Mouse (Mus musculus) midbrain, postnatal 0 days (tissue): ENCODE results near the gene Gipr. TPM values are rescaled to one million over a fixed set of nuclear protein-coding genes. Genes with fewer than 3 reads are reported as not detected.

Experiments used
- ATAC-seq: fragments of 200-750 bp; cut with Nextera tagmentation; 2 replicates; pipeline ENCODE4 v1.8.0; 2017; ENCODE audit warnings: moderate number of reproducible peaks, mild to moderate bottlenecking, moderate TSS enrichment, moderate library complexity; ENCODE audit not compliant: low FRiP score
- DNase-seq: peaks from one replicate; pipeline ENCODE4 v3.0.0-alpha.2; 2015; ENCODE audit warnings: low spot score
- H3K27ac ChIP-seq: fragments of 300-500 bp; sonication (generic); 2 replicates; pipeline ENCODE4 v1.5.1; 2014; ENCODE audit warnings: low read depth, mild to moderate bottlenecking, low read length, mixed read lengths
- H3K27me3 ChIP-seq: fragments of 300-500 bp; sonication (generic); 2 replicates; pipeline ENCODE4 v1.6.1; 2014; ENCODE audit warnings: low read length, control low read depth, mixed read lengths; ENCODE audit not compliant: insufficient read depth
- H3K36me3 ChIP-seq: fragments of 300-500 bp; sonication (generic); 2 replicates; pipeline ENCODE4 v1.6.1; 2014; ENCODE audit warnings: low read length, control low read depth, mixed read lengths; ENCODE audit not compliant: insufficient read depth
- H3K4me1 ChIP-seq: fragments of 300-500 bp; sonication (generic); 2 replicates; pipeline ENCODE4 v1.6.1; 2014; ENCODE audit warnings: mild to moderate bottlenecking, control low read depth, antibody characterized with exemption, low read length, mixed read lengths; ENCODE audit not compliant: insufficient read depth
- H3K4me2 ChIP-seq: fragments of 300-500 bp; sonication (generic); 2 replicates; pipeline ENCODE4 v1.6.1; 2014; ENCODE audit warnings: low read depth, mild to moderate bottlenecking, low read length, mixed read lengths; ENCODE audit not compliant: poor library complexity, severe bottlenecking
- H3K4me3 ChIP-seq: fragments of 300-500 bp; sonication (generic); 2 replicates; pipeline ENCODE4 v1.5.1; 2014; ENCODE audit warnings: low read depth, mild to moderate bottlenecking, low read length, moderate library complexity
- H3K9ac ChIP-seq: fragments of 300-500 bp; sonication (generic); replicated peaks from 2 replicates; pipeline ENCODE4 v1.6.1; 2014; ENCODE audit warnings: mild to moderate bottlenecking, low read length, moderate library complexity, mixed read lengths; ENCODE audit not compliant: poor library complexity, severe bottlenecking
- H3K9me3 ChIP-seq: fragments of 300-500 bp; sonication (generic); 2 replicates; pipeline ENCODE4 v1.6.1; 2016; ENCODE audit warnings: low read length, control low read depth
- CTCF ChIP-seq: IDR thresholded peaks from 2 replicates; pipeline ENCODE4 v1.5.1; 2016; ENCODE audit warnings: antibody characterized with exemption, mild to moderate bottlenecking
- WGBS: fragments of 180-500 bp; shearing (Covaris S2); extraction: QIAGEN DNeasy Blood & Tissue Kit; methylation state at CpG from one replicate; pipeline ENCODE4 v1.1.7; 2014; 5-methylcytosine and 5-hydroxymethylcytosine counted together
- microRNA counts: library from miRNA; unstranded; fragments of <30 nt; microRNA quantifications from one replicate; lab custom pipeline; 2015
- microRNA-seq: library from miRNA; unstranded; fragments of <30 nt; microRNA quantifications from one replicate; pipeline ENCODE4, GENCODE M21; 2016; ENCODE audit warnings: borderline number of aligned reads
- polyA plus RNA-seq: library from polyadenylated mRNA; unstranded; fragments of >200 nt; fragmentation: Nextera tagmentation; extraction: Ambion mirVana; gene quantifications from 2 replicates; pipeline ENCODE4 v1.2.1, GENCODE M21; 2015
- total RNA-seq: library from RNA; depleted of rRNA; stranded (reverse); fragments of >200 nt; gene quantifications from 2 replicates; pipeline ENCODE4 v1.2.3, GENCODE M21; 2014; rRNA removed

Gene Gipr
- total and polyA plus RNA-seq, 2 experiments from 2014 or later, result 2.3 to 7.4 TPM

- Histone ChIP-seq H3K4me3 (no peak overlapping the region), H3K9me3 (no peaks in the 10 kb centered on the region), H3K27me3 (no peaks in the 10 kb centered on the region), H3K9ac (no peak overlapping the region), H3K4me2 (no peak overlapping the region), H3K36me3 (peaks cover 15% of the 10 kb centered on the region), H3K27ac (no peak overlapping the region), H3K4me1 (no peaks in the 10 kb centered on the region)
- ATAC-seq, result no peak
- 90% methylated on average over 1 of the region's 1 CpGs for WGBS
- TF ChIP-seq CTCF, result no peak
- DNase-seq, result no peak
Measured at GRCm38 (mm10) chr7:19109565-19109964, 56.4 kb downstream of the Gipr start.

GRCm38 (mm10) chr7:19107436-19107835 is 58.5 kb downstream of the Gipr start:
- no peak overlapping the region for H3K4me2 ChIP-seq
- no peak overlapping the region for H3K4me3 ChIP-seq
- no peak overlapping the region for H3K9ac ChIP-seq
- peaks cover 30% of the 10 kb centered on the region for H3K36me3 ChIP-seq
- H3K9me3 ChIP-seq, result no peaks in the 10 kb centered on the region
- no peak overlapping the region for H3K27ac ChIP-seq
- H3K27me3 ChIP-seq, result no peaks in the 10 kb centered on the region
- 58% methylated on average over 3 of the region's 3 CpGs for WGBS
- ATAC-seq (no peak), DNase-seq (no peak)
- H3K4me1 ChIP-seq, result no peaks in the 10 kb centered on the region
- no peak for TF ChIP-seq CTCF

MicroRNAs encoded within 50 kb of the gene (microRNA counts, 519-probe panel; counts per million panel counts)
- 1,396 counts per million, percentile 61 among the panel's probes with 10 or more counts for microRNA mmu-miR-330 (lab: Ali Mortazavi, UCI)

Small RNA genes within 50 kb of the gene (microRNA-seq; reads per million reads assigned to microRNA genes)
- 975 reads per million, percentile 74 among the genes with 10 or more reads in this experiment for gene Mir330

Other genes with a start within 250 kb of the Gipr start
- 20.9 and 26.5 TPM in 2 replicates for gene Nova2, start 240.2 kb downstream of the Gipr start, total RNA-seq
- gene Nova2, start 240.2 kb downstream of the Gipr start, polyA plus RNA-seq, result 8.7 and 10.1 TPM in 2 replicates
- gene Nanos2, start 178.7 kb downstream of the Gipr start, total RNA-seq, result 1.7 and 3.7 TPM in 2 replicates
- gene Nanos2, start 178.7 kb downstream of the Gipr start, polyA plus RNA-seq, result 0.59 and 1.3 TPM in 2 replicates
- 16.0 and 21.2 TPM in 2 replicates for gene Mypop, start 174.9 kb downstream of the Gipr start, total RNA-seq
- gene Mypop, start 174.9 kb downstream of the Gipr start, polyA plus RNA-seq, result 4.7 and 5.0 TPM in 2 replicates
- gene Irf2bp1, start 162.1 kb downstream of the Gipr start, total RNA-seq, result 115 and 133 TPM in 2 replicates
- 25.6 and 26.1 TPM in 2 replicates for gene Irf2bp1, start 162.1 kb downstream of the Gipr start, polyA plus RNA-seq
- not detected in 2 replicates for gene Foxa3, start 142.6 kb downstream of the Gipr start, total RNA-seq
- gene Foxa3, start 142.6 kb downstream of the Gipr start, polyA plus RNA-seq, result not detected in 2 replicates
- 73.5 and 74.2 TPM in 2 replicates for gene Sympk, start 141.8 kb downstream of the Gipr start, total RNA-seq
- 19.5 and 19.7 TPM in 2 replicates for gene Sympk, start 141.8 kb downstream of the Gipr start, polyA plus RNA-seq
- gene Rsph6a, start 111.4 kb downstream of the Gipr start, total RNA-seq, result not detected in 2 replicates
- gene Rsph6a, start 111.4 kb downstream of the Gipr start, polyA plus RNA-seq, result 0.57 and 0.75 TPM in 2 replicates
- gene Dmwd, start 89.9 kb downstream of the Gipr start, total RNA-seq, result 134 and 136 TPM in 2 replicates
- gene Dmwd, start 89.9 kb downstream of the Gipr start, polyA plus RNA-seq, result 33.1 and 35.4 TPM in 2 replicates
- 12.3 and 32.1 TPM in 2 replicates for gene Dmpk, start 82.3 kb downstream of the Gipr start, total RNA-seq
- gene Dmpk, start 82.3 kb downstream of the Gipr start, polyA plus RNA-seq, result 4.0 and 5.1 TPM in 2 replicates
- 5.4 and 8.2 TPM in 2 replicates for gene Six5, start 71.5 kb downstream of the Gipr start, total RNA-seq
- gene Six5, start 71.5 kb downstream of the Gipr start, polyA plus RNA-seq, result 1.2 and 1.4 TPM in 2 replicates
- gene Gm4969, start 47.8 kb downstream of the Gipr start, total RNA-seq, result 9.4 and 9.6 TPM in 2 replicates
- gene Gm4969, start 47.8 kb downstream of the Gipr start, polyA plus RNA-seq, result 12.7 and 12.9 TPM in 2 replicates
- gene Fbxo46, start 46.3 kb downstream of the Gipr start, total RNA-seq, result 19.8 and 20.6 TPM in 2 replicates
- gene Fbxo46, start 46.3 kb downstream of the Gipr start, polyA plus RNA-seq, result 9.9 and 11.6 TPM in 2 replicates
- 17.3 and 17.8 TPM in 2 replicates for gene Qpctl, start 16.8 kb downstream of the Gipr start, total RNA-seq
- gene Qpctl, start 16.8 kb downstream of the Gipr start, polyA plus RNA-seq, result 30.2 and 32.5 TPM in 2 replicates
- gene Snrpd2, start 16.4 kb downstream of the Gipr start, total RNA-seq, result 31.4 and 36.7 TPM in 2 replicates
- gene Snrpd2, start 16.4 kb downstream of the Gipr start, polyA plus RNA-seq, result 115 and 116 TPM in 2 replicates
- gene Eml2, start 10.3 kb upstream of the Gipr start, total RNA-seq, result 83.7 and 89.0 TPM in 2 replicates
- gene Eml2, start 10.3 kb upstream of the Gipr start, polyA plus RNA-seq, result 13.1 and 13.4 TPM in 2 replicates
- gene Gpr4, start 46.4 kb upstream of the Gipr start, total RNA-seq, result 3.1 and 4.7 TPM in 2 replicates
- 6.1 and 6.2 TPM in 2 replicates for gene Gpr4, start 46.4 kb upstream of the Gipr start, polyA plus RNA-seq
- 34.8 and 40.1 TPM in 2 replicates for gene Opa3, start 62.2 kb upstream of the Gipr start, total RNA-seq
- gene Opa3, start 62.2 kb upstream of the Gipr start, polyA plus RNA-seq, result 33.4 and 33.9 TPM in 2 replicates
- 50.9 and 56.9 TPM in 2 replicates for gene Vasp, start 105.7 kb upstream of the Gipr start, total RNA-seq
- 31.4 and 32.3 TPM in 2 replicates for gene Vasp, start 105.7 kb upstream of the Gipr start, polyA plus RNA-seq
- 1.8 and 2.2 TPM in 2 replicates for gene Ppm1n, start 113.9 kb upstream of the Gipr start, total RNA-seq
- 1.2 and 1.4 TPM in 2 replicates for gene Ppm1n, start 113.9 kb upstream of the Gipr start, polyA plus RNA-seq
- 160 and 172 TPM in 2 replicates for gene Rtn2, start 116.5 kb upstream of the Gipr start, total RNA-seq
- gene Rtn2, start 116.5 kb upstream of the Gipr start, polyA plus RNA-seq, result 104 and 107 TPM in 2 replicates
- gene Fosb, start 143.9 kb upstream of the Gipr start, total RNA-seq, result 0.38 and 0.66 TPM in 2 replicates
- 0.10 and 0.11 TPM in 2 replicates for gene Fosb, start 143.9 kb upstream of the Gipr start, polyA plus RNA-seq
- 50.3 and 71.4 TPM in 2 replicates for gene Ercc1, start 178.7 kb upstream of the Gipr start, total RNA-seq
- gene Ercc1, start 178.7 kb upstream of the Gipr start, polyA plus RNA-seq, result 67.7 and 71.0 TPM in 2 replicates
- gene Cd3eap, start 193.4 kb upstream of the Gipr start, total RNA-seq, result 8.7 and 14.0 TPM in 2 replicates
- gene Cd3eap, start 193.4 kb upstream of the Gipr start, polyA plus RNA-seq, result 21.5 and 21.6 TPM in 2 replicates
- gene Ppp1r13l, start 193.6 kb upstream of the Gipr start, total RNA-seq, result 0.52 and 1.0 TPM in 2 replicates
- 1.5 and 2.0 TPM in 2 replicates for gene Ppp1r13l, start 193.6 kb upstream of the Gipr start, polyA plus RNA-seq
- gene Ercc2, start 215.9 kb upstream of the Gipr start, total RNA-seq, result 63.0 and 68.3 TPM in 2 replicates
- gene Ercc2, start 215.9 kb upstream of the Gipr start, polyA plus RNA-seq, result 22.9 and 26.6 TPM in 2 replicates
- gene Klc3, start 238.0 kb upstream of the Gipr start, total RNA-seq, result 1.2 and 1.9 TPM in 2 replicates
- gene Klc3, start 238.0 kb upstream of the Gipr start, polyA plus RNA-seq, result 1.2 and 1.4 TPM in 2 replicates
- 0.38 and 8.2 TPM in 2 replicates for gene Ckm, start 238.6 kb upstream of the Gipr start, total RNA-seq
- gene Ckm, start 238.6 kb upstream of the Gipr start, polyA plus RNA-seq, result 0.21 and 0.25 TPM in 2 replicates